Mouse (Mus musculus): Measurements from ENCODE around the gene Grk6.

Gene Grk6

GRCm38 (mm10) chr13:55463399-55464026, 18.6 kb downstream of the Grk6 start:
- in situ Hi-C loops (cut with MboI), result no loop called here

DNA sequence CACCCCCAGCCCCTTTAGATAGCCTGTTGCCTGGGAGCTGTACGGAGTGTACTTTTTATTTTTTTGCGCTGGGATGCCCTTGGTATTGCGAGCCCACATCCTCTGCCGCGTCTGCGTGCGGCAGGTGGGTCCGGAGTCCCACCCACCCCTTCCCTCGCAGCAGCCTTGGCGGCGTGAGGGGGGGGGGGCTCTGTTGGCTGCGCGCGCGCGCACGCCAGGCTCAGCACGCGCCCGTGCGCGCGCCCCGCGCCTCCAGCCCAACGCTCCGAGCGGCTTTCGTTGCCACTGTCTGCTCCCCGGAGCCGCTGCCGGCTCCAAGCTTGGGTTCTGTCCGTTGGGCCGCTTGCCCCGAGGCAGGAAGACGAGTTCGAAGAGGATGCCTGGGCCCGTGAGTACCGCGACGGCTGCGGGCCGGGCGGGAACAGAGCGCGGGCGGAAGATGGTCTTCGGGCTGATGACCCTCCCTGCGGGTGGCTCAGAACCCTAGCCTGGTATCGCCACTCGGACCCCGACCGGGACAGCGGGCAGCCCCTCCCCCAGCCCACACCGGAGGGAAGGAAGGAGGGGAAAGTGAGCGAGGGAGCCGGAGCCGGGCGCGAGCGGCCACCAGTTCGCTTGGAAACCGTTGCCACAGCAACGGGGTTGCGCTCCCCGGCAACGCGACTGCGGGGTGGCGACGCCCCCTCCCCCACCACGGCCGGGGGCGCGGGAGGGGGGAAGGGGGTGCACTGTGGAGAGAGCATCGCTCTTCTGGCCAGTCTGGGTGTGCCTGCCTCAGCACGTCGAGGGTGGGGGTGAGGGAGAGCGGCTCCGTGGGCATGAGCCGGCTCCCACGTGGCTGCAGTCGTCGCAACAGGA, 19.4 kb downstream of the Grk6 start, which contains the start of gene Prr7:
Prr7 (plus strand) TSS at position 241 of the 858 bp plus-strand sequence.
- in situ Hi-C loops (cut with MboI), result no loop called here

DNA sequence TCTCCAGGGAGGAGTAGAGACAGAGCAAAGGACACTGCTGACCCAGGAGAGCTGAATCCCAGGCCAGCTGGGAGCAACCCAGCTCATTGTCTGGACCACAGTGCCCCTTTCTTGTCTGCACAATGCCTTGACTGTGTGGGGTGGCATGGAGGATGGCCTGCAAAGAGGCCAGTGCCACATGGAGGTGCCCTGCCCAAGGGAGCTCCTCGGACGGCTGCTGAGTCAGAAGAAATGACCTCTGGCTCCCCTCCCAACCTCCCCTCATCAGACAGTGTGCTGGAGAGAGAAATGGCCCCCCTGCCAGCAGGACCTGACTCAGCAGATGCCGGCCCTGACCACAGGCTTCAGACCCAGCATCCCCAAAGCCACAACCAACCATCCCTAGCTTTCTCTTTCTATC, 20.3 kb downstream of the Grk6 start:
- in situ Hi-C loops (cut with MboI), result loop anchor here (5.0 kb wide), 1 partner anchor 38 kb away; the partner anchor contains the start of gene F12

DNA sequence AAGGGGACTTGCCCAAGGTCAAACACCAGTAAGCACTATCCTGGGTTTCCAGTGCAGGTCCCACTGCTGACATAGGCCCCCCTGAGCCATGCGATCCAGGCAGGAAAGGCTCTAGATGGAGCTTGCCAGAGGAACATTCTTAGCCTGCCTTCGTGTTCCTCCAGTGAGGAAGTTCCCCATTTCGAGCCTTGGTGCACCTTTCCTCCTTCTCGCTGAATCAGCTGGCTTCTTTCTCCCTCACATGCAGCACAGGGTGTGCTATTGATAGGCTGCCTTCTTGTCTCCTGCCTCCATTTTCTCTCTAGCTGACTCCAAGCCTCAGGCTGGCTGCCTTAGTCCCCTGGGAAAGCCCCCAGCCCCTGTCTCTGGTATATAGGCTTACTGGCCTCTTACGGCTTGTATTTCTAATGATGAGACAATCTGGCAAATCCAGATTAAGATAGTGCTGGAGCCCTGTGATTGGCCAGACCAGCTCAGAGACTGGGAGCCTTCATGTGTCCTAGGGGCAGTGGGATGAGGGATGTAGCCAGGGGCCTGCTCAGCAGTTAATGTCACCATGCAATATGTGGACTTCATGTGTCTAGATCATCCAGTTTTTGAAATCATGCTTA, 21.1 kb downstream of the Grk6 start:
- in situ Hi-C loops (cut with MboI), result loop anchor here (5.0 kb wide), 1 partner anchor 39 kb away; the partner anchor contains the start of gene F12

DNA sequence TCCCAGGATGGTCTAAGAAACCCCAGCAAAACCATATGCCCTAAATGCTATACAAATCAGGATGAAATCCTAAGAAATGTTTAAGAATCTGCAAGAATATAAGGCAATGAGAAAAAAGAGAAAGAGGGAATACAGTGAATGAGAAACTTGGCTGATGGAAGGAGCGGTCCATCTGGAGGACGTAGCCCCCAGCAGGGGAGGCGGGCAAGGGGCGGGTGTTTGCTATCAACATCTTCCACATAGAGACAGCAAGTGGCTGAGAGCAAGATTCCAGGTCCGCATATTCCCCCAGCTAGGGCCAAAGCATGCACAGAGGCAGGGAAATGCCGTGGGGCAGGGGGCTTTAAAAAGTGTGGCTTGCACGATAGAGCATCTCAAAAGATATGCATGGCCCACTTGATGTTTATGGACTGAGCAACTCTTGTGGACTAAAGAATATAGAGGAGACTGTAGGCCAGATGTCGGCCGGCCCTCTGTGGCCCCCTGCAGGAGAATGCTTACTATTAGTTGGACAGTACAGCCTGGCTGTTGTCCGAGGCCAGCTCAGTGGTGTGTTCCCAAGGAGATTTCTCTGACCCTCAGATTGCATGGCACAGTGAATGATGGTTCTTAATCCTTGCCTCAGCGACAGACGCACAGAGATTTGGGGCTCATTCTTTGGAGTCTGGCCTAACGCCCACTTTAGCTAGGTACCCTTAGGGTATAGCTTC, 24.1 kb downstream of the Grk6 start:
- in situ Hi-C loops (cut with MboI), result loop anchor here (5.0 kb wide), 1 partner anchor 42 kb away; the partner anchor contains the start of gene F12

GRCm38 (mm10) chr13:55470372-55470771, 25.5 kb downstream of the Grk6 start:
- in situ Hi-C loops (cut with MboI), result no loop called here

GRCm38 (mm10) chr13:55471156-55471818, 26.4 kb downstream of the Grk6 start:
- in situ Hi-C loops (cut with MboI), result no loop called here

GRCm38 (mm10) chr13:55471819-55472131, 26.9 kb downstream of the Grk6 start:
- in situ Hi-C loops (cut with MboI), result no loop called here

DNA sequence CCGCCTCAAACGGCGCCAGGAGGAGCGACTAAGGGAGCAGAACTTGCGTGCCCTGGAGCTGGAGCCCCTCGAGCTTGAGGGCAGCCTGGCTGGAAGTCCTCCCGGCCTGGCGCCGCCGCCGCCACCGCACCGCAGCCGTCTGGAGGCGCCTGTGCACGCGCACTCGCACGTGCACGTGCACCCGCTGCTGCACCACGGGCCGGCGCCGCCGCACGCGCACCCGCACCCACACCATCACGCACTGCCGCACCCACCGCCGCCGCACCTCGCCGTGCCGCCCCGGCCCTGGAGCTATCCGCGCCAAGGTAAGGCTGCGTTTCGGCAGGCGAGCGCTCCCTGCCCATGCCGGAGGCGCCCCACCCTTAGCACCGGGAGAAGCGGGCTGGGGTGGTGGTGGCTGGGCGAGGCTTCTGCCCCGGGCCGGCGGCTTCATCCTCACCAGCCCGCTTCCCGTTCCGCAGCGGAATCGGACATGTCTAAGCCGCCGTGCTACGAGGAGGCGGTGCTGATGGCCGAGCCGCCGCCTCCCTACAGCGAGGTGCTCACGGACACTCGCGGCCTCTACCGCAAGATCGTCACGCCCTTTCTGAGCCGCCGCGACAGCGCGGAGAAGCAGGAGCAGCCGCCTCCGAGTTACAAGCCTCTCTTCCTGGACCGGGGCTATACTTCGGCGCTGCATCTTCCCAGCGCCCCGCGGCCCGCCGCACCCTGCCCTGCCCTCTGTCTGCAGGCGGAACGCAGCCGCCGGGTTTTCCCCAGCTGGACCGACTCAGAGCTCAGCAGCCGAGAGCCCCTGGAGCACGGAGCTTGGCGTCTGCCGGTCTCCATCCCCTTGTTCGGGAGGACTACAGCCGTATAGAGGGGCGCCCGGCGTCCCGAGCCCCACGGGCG, 27.5 kb downstream of the Grk6 start:
- in situ Hi-C loops (cut with MboI), result no loop called here

- in situ Hi-C loops (cut with MboI), result no loop called here
These were observed 28.4 kb downstream of the Grk6 start for GRCm38 (mm10) chr13:55473076-55473831.

GRCm38 (mm10) chr13:55473961-55474360, 29.1 kb downstream of the Grk6 start:
- in situ Hi-C loops (cut with MboI), result no loop called here

DNA sequence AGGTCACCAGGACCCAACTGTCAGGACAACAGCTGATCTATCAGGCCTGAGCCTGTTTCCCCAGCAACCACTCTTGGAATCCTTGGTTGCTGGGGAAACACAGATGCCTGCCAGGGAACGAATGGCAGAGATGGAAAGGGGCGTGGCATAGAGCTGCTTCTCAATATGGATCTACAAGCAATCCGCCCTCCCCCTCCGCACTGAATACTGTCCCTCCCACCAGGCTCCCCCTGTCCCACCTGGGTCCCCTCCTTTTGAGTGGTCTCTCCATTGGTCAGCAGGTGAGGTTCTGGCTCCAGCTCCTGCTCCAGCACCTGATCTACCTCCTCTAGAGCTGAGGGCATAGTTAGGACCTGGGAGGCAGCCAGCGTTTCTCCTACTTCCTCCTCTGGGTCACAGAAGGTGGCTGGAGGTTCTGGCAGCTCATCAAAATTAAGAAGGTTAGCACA, 29.8 kb downstream of the Grk6 start:
- in situ Hi-C loops (cut with MboI), result no loop called here

DNA sequence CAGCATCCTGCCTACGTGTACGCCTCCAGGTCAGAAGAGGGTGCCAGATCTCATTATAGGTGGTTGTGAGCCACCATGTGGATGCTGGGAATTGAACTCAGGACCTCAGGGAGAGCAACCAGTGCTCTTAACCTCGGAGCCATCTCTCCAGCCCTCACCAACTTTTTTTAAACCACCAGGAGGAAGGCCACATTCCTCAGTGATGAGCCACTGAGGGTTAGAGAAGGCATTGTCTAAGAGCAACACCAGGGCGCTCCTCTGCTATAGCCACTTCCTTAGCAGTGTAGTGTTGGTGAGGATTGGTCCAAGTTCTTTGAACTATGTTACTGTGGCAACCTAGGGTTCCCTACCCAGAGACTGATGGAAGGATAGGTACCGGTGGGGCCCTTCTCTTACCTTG, 30.9 kb downstream of the Grk6 start:
- in situ Hi-C loops (cut with MboI), result no loop called here

DNA sequence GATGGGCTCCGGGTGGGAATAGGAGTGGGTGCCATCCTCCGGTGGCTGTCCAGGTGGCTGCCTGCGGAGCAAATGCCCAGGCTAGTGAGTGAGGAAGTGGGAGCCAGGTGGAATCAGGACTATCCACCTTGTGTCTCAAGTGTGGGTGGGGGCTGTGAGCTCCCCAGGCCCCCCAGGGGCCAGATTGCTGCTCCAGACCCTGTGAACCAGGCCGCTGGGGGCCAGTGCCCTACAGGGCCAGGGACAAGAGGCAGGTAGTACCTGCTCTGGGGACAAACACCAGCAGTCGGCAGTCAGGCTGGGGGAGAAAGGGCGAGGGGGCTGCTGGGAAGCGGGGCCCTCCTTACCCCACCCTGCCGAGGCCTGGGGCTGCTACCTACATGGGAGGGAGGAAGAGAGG, 31.4 kb downstream of the Grk6 start:
- in situ Hi-C loops (cut with MboI), result no loop called here

- in situ Hi-C loops (cut with MboI), result no loop called here
These were observed 32.6 kb downstream of the Grk6 start for GRCm38 (mm10) chr13:55477492-55477891.

- in situ Hi-C loops (cut with MboI), result no loop called here
These were observed 33.2 kb downstream of the Grk6 start for GRCm38 (mm10) chr13:55478036-55478435.

GRCm38 (mm10) chr13:55479008-55479407, 34.1 kb downstream of the Grk6 start:
- in situ Hi-C loops (cut with MboI), result no loop called here

DNA sequence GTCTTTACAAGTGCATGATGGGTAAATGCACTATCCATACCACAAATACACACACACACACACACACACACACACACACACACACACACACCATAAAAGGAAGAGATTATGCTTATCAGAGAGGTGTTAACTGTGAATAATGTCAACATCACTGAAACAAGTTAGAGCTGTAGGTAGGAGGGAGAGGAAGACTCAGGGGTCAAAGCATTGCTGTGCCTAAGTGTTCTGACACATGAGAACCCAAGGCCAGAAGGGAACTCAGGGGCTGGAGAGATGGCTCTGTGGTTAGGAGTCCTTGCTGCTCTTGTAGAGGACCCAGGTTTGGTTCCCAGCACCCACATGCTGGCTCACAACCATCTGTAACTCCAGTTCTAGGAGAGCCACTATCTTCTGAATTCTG, 35.1 kb downstream of the Grk6 start:
- in situ Hi-C loops (cut with MboI), result no loop called here

GRCm38 (mm10) chr13:55482542-55482941, 37.7 kb downstream of the Grk6 start:
- in situ Hi-C loops (cut with MboI), result no loop called here

GRCm38 (mm10) chr13:55483071-55483470, 38.2 kb downstream of the Grk6 start:
- in situ Hi-C loops (cut with MboI), result no loop called here

All from mature B cell (primary cell).